Mouse (Mus musculus) stomach, embryonic 14.5 days (tissue): Measurements from ENCODE around the gene Zfp385a. TPM values are rescaled to one million over a fixed set of nuclear protein-coding genes. Genes with fewer than 3 reads are reported as not detected.

Source experiments
- ATAC-seq: fragments of 200-750 bp; cut with Nextera tagmentation; 2 replicates; pipeline ENCODE4 v1.8.0; 2017; ENCODE audit warnings: low read depth, moderate TSS enrichment; ENCODE audit not compliant: insufficient number of reproducible peaks, insufficient read depth, low FRiP score
- H3K27ac ChIP-seq: fragments of 300-500 bp; sonication (generic); 2 replicates; pipeline ENCODE4 v1.5.1; 2014; ENCODE audit warnings: mild to moderate bottlenecking, low read length, moderate library complexity, mixed read lengths
- H3K27me3 ChIP-seq: fragments of 300-500 bp; sonication (generic); 2 replicates; pipeline ENCODE4 v1.6.1; 2014; ENCODE audit warnings: low read length, control low read depth, mixed read lengths; ENCODE audit not compliant: control insufficient read depth, insufficient read depth
- H3K36me3 ChIP-seq: fragments of 300-500 bp; sonication (generic); 2 replicates; pipeline ENCODE4 v1.6.1; 2014; ENCODE audit warnings: mild to moderate bottlenecking, control low read depth, low read length, moderate library complexity, mixed read lengths; ENCODE audit not compliant: control insufficient read depth, insufficient read depth
- H3K4me1 ChIP-seq: fragments of 300-500 bp; sonication (generic); 2 replicates; pipeline ENCODE4 v1.6.1; 2014; ENCODE audit warnings: low read length, control low read depth, mixed read lengths; ENCODE audit not compliant: control insufficient read depth, insufficient read depth
- H3K4me2 ChIP-seq: fragments of 300-500 bp; sonication (generic); replicated peaks from 2 replicates; pipeline ENCODE4 v1.6.1; 2014; ENCODE audit warnings: low read depth, low read length, control low read depth
- H3K4me3 ChIP-seq: fragments of 300-500 bp; sonication (generic); 2 replicates; pipeline ENCODE4 v1.5.1; 2014; ENCODE audit warnings: low read depth, low read length, control low read depth
- H3K9ac ChIP-seq: fragments of 300-500 bp; sonication (generic); replicated peaks from 2 replicates; pipeline ENCODE4 v1.6.1; 2014; ENCODE audit warnings: low read depth, mild to moderate bottlenecking, control low read depth, low read length, moderate library complexity, mixed read lengths
- H3K9me3 ChIP-seq: fragments of 300-500 bp; sonication (generic); 2 replicates; pipeline ENCODE4 v1.6.1; 2016; ENCODE audit warnings: low read depth, low read length, control low read depth; ENCODE audit not compliant: control insufficient read depth
- WGBS: fragments of 180-500 bp; shearing (Covaris S2); extraction: QIAGEN DNeasy Blood & Tissue Kit; methylation state at CpG from one replicate; pipeline ENCODE4 v1.1.7; 2014; 5-methylcytosine and 5-hydroxymethylcytosine counted together
- polyA plus RNA-seq: library from polyadenylated mRNA; unstranded; fragments of >200 nt; fragmentation: Nextera tagmentation; extraction: Ambion mirVana; gene quantifications from 2 replicates; pipeline ENCODE4 v1.2.1, GENCODE M21; 2014

Zfp385a gene
- polyA plus RNA-seq, 1 experiment from 2014 or later = 11.7 TPM

DNA sequence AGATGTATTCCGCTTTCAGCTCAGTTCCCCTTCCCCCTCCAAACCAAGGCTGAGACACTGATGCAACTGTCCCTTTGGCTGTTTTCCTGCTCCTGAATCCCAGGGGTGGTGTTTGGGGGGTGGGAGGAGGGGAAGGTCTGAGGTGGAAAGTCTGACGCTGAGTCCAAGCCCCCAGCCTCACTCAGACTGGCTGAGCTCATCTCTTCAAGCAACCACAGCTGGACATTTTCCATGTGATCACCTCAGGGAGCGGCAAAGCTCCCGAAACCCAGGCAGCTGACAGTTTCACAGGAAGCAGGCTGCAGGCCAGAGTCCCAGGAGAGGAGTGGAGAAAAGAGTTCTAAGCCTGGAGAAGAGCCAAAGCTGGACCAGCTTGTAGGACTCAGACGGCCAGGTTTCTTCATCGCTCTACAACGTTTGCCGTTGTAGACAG lies 37.0 kb upstream of the Zfp385a start:
- ATAC-seq = peak; percentile 63; the same call in 1 of the 2 replicates
- Histone ChIP-seq H3K4me2 (no peak overlapping the region), H3K36me3 (no peaks in the 10 kb centered on the region), H3K9me3 (no peaks in the 10 kb centered on the region), H3K4me3 (no peak overlapping the region), H3K27ac (peak overlapping the region; percentile 84), H3K9ac (no peak overlapping the region), H3K27me3 (no peaks in the 10 kb centered on the region), H3K4me1 (peaks cover 29% of the 10 kb centered on the region)
- 36% methylated on average over 8 of the region's 8 CpGs for WGBS

DNA sequence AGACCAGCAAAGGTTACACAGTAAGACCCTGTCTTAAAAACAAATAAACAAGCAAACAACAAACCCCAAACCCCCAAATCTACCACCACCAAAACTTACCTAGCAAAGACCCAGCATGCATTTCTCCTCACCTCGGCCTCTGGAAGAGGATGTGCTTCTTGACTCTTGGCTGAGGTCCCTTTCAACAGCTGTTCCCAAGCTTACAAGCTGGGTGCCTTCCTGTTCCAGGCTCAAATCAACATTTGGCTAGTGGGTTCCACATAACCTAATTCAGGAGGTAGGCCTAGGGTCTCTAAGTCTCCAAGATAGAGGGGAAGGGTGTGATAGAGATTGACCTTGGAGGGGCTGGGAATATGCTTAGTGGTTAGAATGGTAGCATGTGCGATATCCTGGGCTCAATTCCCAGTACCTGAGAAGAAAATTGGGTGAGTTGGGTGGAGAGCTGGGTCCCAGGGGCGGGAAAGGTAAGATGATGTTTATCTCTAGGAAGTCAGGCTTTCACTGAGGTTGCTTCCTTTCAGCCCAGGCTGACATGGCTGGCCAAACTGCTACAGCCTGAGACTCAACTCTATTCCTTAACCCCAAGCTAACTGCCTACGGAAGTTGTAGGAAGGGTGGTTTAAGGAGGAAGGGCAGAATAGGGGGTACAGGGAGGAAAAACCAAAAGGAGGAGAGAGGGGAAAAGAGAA lies 35.4 kb upstream of the Zfp385a start:
- no peak overlapping the region for H3K9ac ChIP-seq
- no peak overlapping the region for H3K4me3 ChIP-seq
- no peak for ATAC-seq
- H3K36me3 ChIP-seq = no peaks in the 10 kb centered on the region
- H3K27me3 ChIP-seq = no peaks in the 10 kb centered on the region
- WGBS = 83% methylated on average over 4 of the region's 4 CpGs
- peaks cover 32% of the 10 kb centered on the region for H3K4me1 ChIP-seq
- H3K9me3 ChIP-seq = no peaks in the 10 kb centered on the region
- no peak overlapping the region for H3K27ac ChIP-seq
- H3K4me2 ChIP-seq = no peak overlapping the region

DNA sequence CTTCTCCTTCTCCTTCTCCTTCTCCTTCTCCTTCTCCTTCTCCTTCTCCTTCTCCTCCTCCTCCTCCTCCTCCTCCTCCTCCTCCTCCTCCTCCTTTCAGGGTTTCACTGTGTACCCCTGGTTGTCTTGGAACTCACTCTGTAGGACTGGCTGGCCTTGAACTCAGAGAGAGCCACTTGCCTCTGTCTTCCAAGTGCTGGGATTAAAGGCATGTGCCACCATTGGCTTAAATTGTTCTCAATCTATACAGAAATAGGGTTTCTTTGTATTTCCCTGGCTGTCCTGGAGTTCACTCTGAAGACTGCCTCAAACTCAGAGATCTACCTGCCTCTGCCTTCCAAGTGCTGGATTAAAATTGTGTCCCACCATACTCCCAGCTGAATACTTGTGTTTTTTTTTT lies 32.6 kb upstream of the Zfp385a start:
- H3K9me3 ChIP-seq = no peaks in the 10 kb centered on the region
- H3K27ac ChIP-seq = no peak overlapping the region
- no peak for ATAC-seq
- no peaks in the 10 kb centered on the region for H3K36me3 ChIP-seq
- H3K4me2 ChIP-seq = no peak overlapping the region
- no peaks in the 10 kb centered on the region for H3K27me3 ChIP-seq
- H3K9ac ChIP-seq = no peak overlapping the region
- H3K4me1 ChIP-seq = peaks cover 18% of the 10 kb centered on the region
- no peak overlapping the region for H3K4me3 ChIP-seq

- H3K9me3 ChIP-seq = no peaks in the 10 kb centered on the region
- H3K9ac ChIP-seq = no peak overlapping the region
- no peaks in the 10 kb centered on the region for H3K27me3 ChIP-seq
- no peak for ATAC-seq
- H3K36me3 ChIP-seq = no peaks in the 10 kb centered on the region
- H3K27ac ChIP-seq = peak overlapping the region; percentile 1; the same call in 1 of the 2 replicates
- 94% methylated on average over 1 of the region's 1 CpGs for WGBS
- H3K4me1 ChIP-seq = peaks cover 15% of the 10 kb centered on the region
- H3K4me2 ChIP-seq = no peak overlapping the region
- no peak overlapping the region for H3K4me3 ChIP-seq
These were observed 31.8 kb upstream of the Zfp385a start for GRCm38 (mm10) chr15:103371741-103372140.

- Histone ChIP-seq H3K9ac (no peak overlapping the region), H3K27ac (peak overlapping the region; percentile 1; the same call in 1 of the 2 replicates), H3K4me3 (no peak overlapping the region), H3K36me3 (no peaks in the 10 kb centered on the region), H3K27me3 (no peaks in the 10 kb centered on the region), H3K4me1 (peaks cover 10% of the 10 kb centered on the region; the same call in 1 of the 2 replicates), H3K9me3 (no peaks in the 10 kb centered on the region), H3K4me2 (no peak overlapping the region)
- no peak for ATAC-seq
- WGBS = 12% methylated on average over 2 of the region's 2 CpGs
These were observed 31.3 kb upstream of the Zfp385a start for GRCm38 (mm10) chr15:103371208-103371607.

GRCm38 (mm10) chr15:103370462-103370861 lies 30.6 kb upstream of the Zfp385a start:
- ATAC-seq = no peak
- Histone ChIP-seq H3K27me3 (no peaks in the 10 kb centered on the region), H3K9me3 (no peaks in the 10 kb centered on the region), H3K27ac (no peak overlapping the region), H3K4me3 (no peak overlapping the region), H3K4me2 (no peak overlapping the region), H3K36me3 (no peaks in the 10 kb centered on the region), H3K4me1 (peaks cover 8% of the 10 kb centered on the region; the same call in 1 of the 2 replicates), H3K9ac (no peak overlapping the region)
- WGBS = 30% methylated on average over 4 of the region's 4 CpGs

- Histone ChIP-seq H3K27me3 (no peaks in the 10 kb centered on the region), H3K9me3 (no peaks in the 10 kb centered on the region), H3K36me3 (no peaks in the 10 kb centered on the region), H3K4me2 (no peak overlapping the region), H3K9ac (no peak overlapping the region), H3K27ac (0 out of 2 replicates have a peak overlapping the region, but pooled peaks have one; percentile 7), H3K4me1 (peaks cover 19% of the 10 kb centered on the region), H3K4me3 (no peak overlapping the region)
- 61% methylated on average over 1 of the region's 1 CpGs for WGBS
- no peak for ATAC-seq
These were observed 29.2 kb upstream of the Zfp385a start for GRCm38 (mm10) chr15:103369123-103369522.

- no peak for ATAC-seq
- Histone ChIP-seq H3K9ac (no peak overlapping the region), H3K4me2 (no peak overlapping the region), H3K9me3 (no peaks in the 10 kb centered on the region), H3K4me3 (no peak overlapping the region), H3K27ac (peak overlapping the region; percentile 94; the same call in 1 of the 2 replicates), H3K36me3 (no peaks in the 10 kb centered on the region), H3K4me1 (peaks cover 24% of the 10 kb centered on the region), H3K27me3 (no peaks in the 10 kb centered on the region)
- 79% methylated on average over 4 of the region's 4 CpGs for WGBS
These were observed 28.5 kb upstream of the Zfp385a start for GRCm38 (mm10) chr15:103368179-103368940.
